Mouse (Mus musculus) kidney, adult 2 months (tissue): Measurements from ENCODE around the gene Fcgbp.

ENCODE experiments used
- CTCF ChIP-seq: fragments of 200-500 bp; conservative IDR thresholded peaks from 2 replicates; pipeline ENCODE4 v1.5.1; 2011; ENCODE audit warnings: low read depth, mild to moderate bottlenecking, control low read depth, low read length, moderate library complexity, mixed read lengths; ENCODE audit not compliant: insufficient read depth, insufficient read length
- POLR2A ChIP-seq: fragments of 200-500 bp; IDR thresholded peaks from one replicate; pipeline ENCODE4 v1.6.1; 2011; ENCODE audit warnings: low read depth, low read length, control low read depth

DNA sequence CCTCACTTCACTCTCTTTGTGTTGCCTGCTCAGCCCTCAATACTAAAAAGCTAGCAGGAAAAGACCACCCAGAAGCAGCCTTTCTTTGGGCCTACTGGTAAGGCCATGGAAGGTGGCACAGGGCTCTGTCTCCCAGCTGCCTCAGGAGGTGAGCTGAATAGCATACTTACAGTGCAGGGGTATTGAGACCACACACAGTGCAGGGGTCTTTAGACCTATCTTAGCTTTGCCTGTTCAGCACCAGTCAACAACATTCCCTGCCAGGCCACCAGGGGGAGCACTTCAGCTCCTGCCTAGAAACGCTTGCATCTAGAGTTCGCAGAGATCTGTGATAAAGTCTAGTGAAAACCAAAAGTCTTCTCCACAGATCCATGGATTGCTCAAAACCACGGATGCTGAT lies 77.2 kb downstream of the Fcgbp start:
- TF ChIP-seq CTCF: peak; percentile 88
- TF ChIP-seq POLR2A: no peak
